Comparison of ENCODE assay signal across 26 mouse cellular contexts in the genomic region with DNA sequence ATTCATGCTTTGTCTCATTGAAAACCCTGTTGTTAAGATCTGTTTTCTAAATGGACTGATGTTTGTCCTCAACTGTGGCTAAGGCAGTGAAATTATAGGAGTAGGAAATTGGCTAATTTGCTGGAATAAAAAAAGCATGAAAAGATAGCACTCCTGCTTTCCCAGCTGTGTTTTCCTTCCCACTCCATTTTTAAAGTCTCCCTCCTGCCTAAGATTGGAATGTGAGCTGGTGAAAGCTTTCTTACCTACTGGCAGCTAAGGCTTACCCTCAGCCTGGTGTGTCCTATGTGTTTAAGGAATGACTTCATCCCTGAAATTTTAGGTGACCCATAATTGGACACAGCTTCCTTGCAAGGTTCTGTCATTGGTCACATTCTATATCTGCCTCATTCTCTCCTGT. TPM values are rescaled to one million over a fixed set of nuclear protein-coding genes. Genes with fewer than 3 reads are reported as not detected.
A peak's percentile ranks its signal among the peaks of the same experiment; 100 is the strongest.
DNase-seq lines count a peak whose midpoint lies in the region; ATAC-seq and TF ChIP-seq lines count a peak whose summit lies in the region.
"Had no signal": no experiment of that assay in that cellular context is flagged by ENCODE, and none has a peak within 500 bp of the region (broad histone marks: within the 10 kb centered on the region; RNA-seq: fewer than 3 reads in every experiment).

No protein-coding gene starts in this region.

- H3K4me3 ChIP-seq in forebrain, embryonic 14.5 days (ENCODE audit: low read depth, low read length): no peak overlapping the region
- H3K4me3 ChIP-seq in forebrain, embryonic 15.5 days: no peak overlapping the region
- H3K4me3 ChIP-seq in gastrocnemius, adult 2 months: no peak overlapping the region
- H3K4me3 ChIP-seq: embryonic facial prominence, embryonic 10.5 days; embryonic facial prominence, embryonic 13.5 days; erythroblast, embryonic 14.5 days; forebrain, embryonic 13.5 days; heart, embryonic 13.5 days; hindbrain, embryonic 15.5 days had no signal

- H3K4me2 ChIP-seq in forebrain, embryonic 14.5 days (ENCODE audit: low read length): no peak overlapping the region
- H3K4me2 ChIP-seq in forebrain, embryonic 15.5 days (replicated peaks): no peak overlapping the region
- H3K4me2 ChIP-seq: embryonic facial prominence, embryonic 13.5 days; forebrain, embryonic 13.5 days; heart, embryonic 13.5 days; hindbrain, embryonic 15.5 days had no signal

- no peaks in the 10 kb centered on the region for H3K4me1 ChIP-seq in forebrain, embryonic 14.5 days (ENCODE audit: control insufficient read depth, insufficient read depth, low read length)
- H3K4me1 ChIP-seq in forebrain, embryonic 15.5 days: no peaks in the 10 kb centered on the region
- H3K4me1 ChIP-seq: embryonic facial prominence, embryonic 13.5 days; forebrain, embryonic 13.5 days; hindbrain, embryonic 15.5 days had no signal

- H3K36me3 ChIP-seq in forebrain, embryonic 14.5 days (ENCODE audit: control insufficient read depth, insufficient read depth, low read length): no peaks in the 10 kb centered on the region
- H3K36me3 ChIP-seq in forebrain, embryonic 15.5 days: no peaks in the 10 kb centered on the region
- H3K36me3 ChIP-seq: embryonic facial prominence, embryonic 10.5 days; embryonic facial prominence, embryonic 13.5 days; hindbrain, embryonic 15.5 days had no signal

- no peak overlapping the region for H3K9ac ChIP-seq in forebrain, embryonic 14.5 days (ENCODE audit: low read length)
- H3K9ac ChIP-seq in forebrain, embryonic 15.5 days (replicated peaks): no peak overlapping the region
- H3K9ac ChIP-seq: embryonic facial prominence, embryonic 13.5 days; forebrain, embryonic 13.5 days; heart, embryonic 13.5 days; hindbrain, embryonic 15.5 days had no signal

- H3K27me3 ChIP-seq in forebrain, embryonic 14.5 days (replicated peaks; ENCODE audit: control insufficient read depth, insufficient read depth, low read length): peaks cover 3% of the 10 kb centered on the region; the same call in 1 of the 2 replicates
- H3K27me3 ChIP-seq in forebrain, embryonic 15.5 days: no peaks in the 10 kb centered on the region
- H3K27me3 ChIP-seq: embryonic facial prominence, embryonic 13.5 days; heart, embryonic 13.5 days had no signal

- H3K9me3 ChIP-seq in forebrain, embryonic 14.5 days (replicated peaks; ENCODE audit: control insufficient read depth, low read length): no peaks in the 10 kb centered on the region
- no peaks in the 10 kb centered on the region for H3K9me3 ChIP-seq in forebrain, embryonic 15.5 days
- H3K9me3 ChIP-seq: embryonic facial prominence, embryonic 10.5 days; embryonic facial prominence, embryonic 13.5 days; forebrain, embryonic 13.5 days; heart, embryonic 13.5 days; hindbrain, embryonic 15.5 days had no signal

- DNase-seq in forebrain, embryonic 14.5 days (ENCODE audit: low spot score): peak; percentile 21
- DNase-seq in gastrocnemius, adult 2 months: no peak
- DNase-seq in gastrocnemius, adult 8-10 months (ENCODE audit: low spot score in 2 of 2): no peak
- peak; percentile 14 for DNase-seq in right cerebral cortex, adult 18-20 months
- DNase-seq in right cerebral cortex, postnatal 14 days: no peak
- no peak for DNase-seq in cerebellum, postnatal 4 days (ENCODE audit: low spot score in 2 of 2)
- DNase-seq: adrenal gland, adult 8-10 months; adrenal gland, postnatal 25 days; cerebellum, adult 11 months; cerebellum, adult 2 months; cerebellum, adult 9-11 months; cerebellum, postnatal 25 days; embryo, embryonic 11 days; gastrocnemius, postnatal 14 days; heart, adult 18-20 months; heart, postnatal 14 days; heart, postnatal 4 days had no signal

- intact Hi-C loops in gastrocnemius, adult 2 months (cut with DNase I): no loop called here

- ATAC-seq in forebrain, embryonic 14.5 days: no peak
- no peak; the same call in 1 of the 2 replicates for ATAC-seq in forebrain, embryonic 15.5 days (replicated peaks)
- ATAC-seq: activated CD4-positive, CD25-positive, alpha-beta regulatory T cell, adult 4 months; forebrain, embryonic 13.5 days; intestine, postnatal 0 days had no signal

- TF ChIP-seq CTCF in gastrocnemius, adult 2 months (IDR thresholded peaks at IDR 0.05): no peak

- H3K27ac ChIP-seq in forebrain, embryonic 14.5 days (ENCODE audit: low read depth, low read length): no peak overlapping the region
- no peak overlapping the region for H3K27ac ChIP-seq in forebrain, embryonic 15.5 days (replicated peaks)
- peak overlapping the region; percentile 92 for H3K27ac ChIP-seq in gastrocnemius, adult 2 months
- H3K27ac ChIP-seq: embryonic facial prominence, embryonic 10.5 days; embryonic facial prominence, embryonic 13.5 days; forebrain, embryonic 13.5 days; heart, embryonic 13.5 days; hindbrain, embryonic 15.5 days had no signal

RNA-seq across cellular contexts. Expression of a gene that starts 40.2 kb away (rescaled TPM):
- polyA plus RNA-seq in forebrain, embryonic 14.5 days (2014; fragmentation: Nextera tagmentation; extraction: Ambion mirVana): 22.8 and 30.6 TPM in 2 replicates
- polyA plus RNA-seq in forebrain, embryonic 15.5 days (2015; fragmentation: Nextera tagmentation; extraction: Ambion mirVana): 33.1 and 41.1 TPM in 2 replicates
- total RNA-seq in gastrocnemius, adult 2 months (2021): 100 to 1,000 TPM; 254 to 283 TPM
- total RNA-seq in gastrocnemius, adult 8-10 months (2022): 100 to 1,000 TPM; 242 to 290 (median 257) TPM
- polyA plus RNA-seq: erythroblast, embryonic 14.5 days had no signal

Comparison
In these comparisons a context has a peak if more than half of its experiments do, and no peak if none do; other contexts are left out.
1. DNase-seq: peak in forebrain, embryonic 14.5 days (single experiment) and right cerebral cortex, adult 18-20 months (single experiment); none in gastrocnemius, adult 2 months (single experiment), gastrocnemius, adult 8-10 months (0 of 2), right cerebral cortex, postnatal 14 days (single experiment) and cerebellum, postnatal 4 days (0 of 2).